Mouse (Mus musculus): ENCODE measurements around the gene Ppp1r12b. TPM values are rescaled to one million over a fixed set of nuclear protein-coding genes. Genes with fewer than 3 reads are reported as not detected.

The Ppp1r12b gene
- polyA plus RNA-seq, 1 experiment from 2014 or later, result 6.7 TPM

DNA sequence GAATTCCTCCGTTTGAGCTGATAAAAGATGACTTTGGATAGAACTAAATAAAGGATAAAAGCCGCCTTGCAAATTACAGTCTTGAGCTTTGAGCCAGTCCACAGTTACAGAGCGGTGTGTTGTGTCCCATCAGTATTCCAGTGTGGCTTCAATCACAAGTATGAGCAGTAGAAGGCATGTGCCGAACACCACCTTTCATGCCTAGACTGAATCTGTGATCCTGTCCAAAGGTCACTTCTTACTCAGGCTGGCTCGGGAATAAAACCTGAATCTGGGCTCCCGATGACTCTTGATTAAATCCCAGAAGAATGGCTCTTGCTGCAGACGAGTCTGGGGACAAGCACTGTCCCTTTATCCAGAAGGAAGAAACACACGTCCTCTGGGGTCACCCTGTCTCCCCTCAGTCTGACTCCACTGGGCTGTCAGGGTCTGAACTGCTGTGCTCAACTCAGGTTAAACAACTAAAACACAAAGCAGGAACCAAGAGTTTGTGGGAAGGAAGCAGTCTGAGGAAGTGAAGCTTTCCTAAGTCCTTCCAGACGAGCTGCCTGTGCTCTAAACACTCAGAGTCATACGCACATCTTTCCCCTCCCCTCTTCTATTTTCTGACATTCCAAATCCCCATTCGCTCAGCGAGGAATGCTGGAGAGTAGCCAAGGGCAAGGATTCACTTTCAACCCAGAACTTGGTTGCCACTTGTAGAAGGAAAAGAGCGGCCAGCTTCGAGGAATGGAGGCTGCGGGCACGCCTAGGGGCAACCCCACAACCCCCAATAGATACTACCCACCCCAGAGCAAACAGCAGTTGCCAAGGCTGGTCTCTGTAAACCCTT is 152.2 kb downstream of the Ppp1r12b start:
- Histone ChIP-seq H3K9me3 (peaks cover 8% of the 10 kb centered on the region; the same call in 1 of the 2 replicates), H3K4me3 (no peak overlapping the region), H3K27ac (peak overlapping the region; percentile 31; the same call in 1 of the 2 replicates), H3K27me3 (ENCODE audit: insufficient read depth, poor library complexity, severe bottlenecking) (no peaks in the 10 kb centered on the region), H3K4me1 (replicated peaks) (peaks cover 25% of the 10 kb centered on the region), H3K36me3 (peaks cover 15% of the 10 kb centered on the region)
- DNase-seq (ENCODE audit: low spot score), result no peak
- 79% methylated on average over 16 of the region's 16 CpGs for WGBS

DNA sequence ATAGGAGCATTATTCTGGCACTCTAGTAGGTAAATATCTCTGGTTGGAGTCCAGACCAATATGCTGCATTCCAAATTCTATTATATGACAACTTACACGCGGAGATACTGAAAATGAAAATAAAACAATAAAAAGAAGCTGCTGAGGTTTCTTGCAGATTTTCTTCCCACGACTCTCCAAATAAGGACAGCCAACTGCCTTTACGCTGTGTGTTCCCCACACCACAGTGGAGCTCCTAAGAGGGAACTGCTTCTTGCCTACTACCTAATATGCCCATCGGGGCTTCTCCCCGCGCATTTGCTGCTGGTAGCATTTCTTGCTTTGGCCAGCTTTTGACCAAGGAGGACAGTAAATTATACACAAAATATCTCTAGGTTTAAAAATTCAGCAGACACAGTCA is 154.0 kb downstream of the Ppp1r12b start:
- H3K9me3 ChIP-seq, result peaks cover 8% of the 10 kb centered on the region; the same call in 1 of the 2 replicates
- no peak overlapping the region for H3K27ac ChIP-seq
- H3K36me3 ChIP-seq, result peaks cover 15% of the 10 kb centered on the region
- H3K4me3 ChIP-seq, result no peak overlapping the region
- H3K4me1 ChIP-seq (replicated peaks), result peaks cover 25% of the 10 kb centered on the region
- no peak for DNase-seq (ENCODE audit: low spot score)
- 96% methylated on average over 7 of the region's 7 CpGs for WGBS
- no peaks in the 10 kb centered on the region for H3K27me3 ChIP-seq (ENCODE audit: insufficient read depth, poor library complexity, severe bottlenecking)

DNA sequence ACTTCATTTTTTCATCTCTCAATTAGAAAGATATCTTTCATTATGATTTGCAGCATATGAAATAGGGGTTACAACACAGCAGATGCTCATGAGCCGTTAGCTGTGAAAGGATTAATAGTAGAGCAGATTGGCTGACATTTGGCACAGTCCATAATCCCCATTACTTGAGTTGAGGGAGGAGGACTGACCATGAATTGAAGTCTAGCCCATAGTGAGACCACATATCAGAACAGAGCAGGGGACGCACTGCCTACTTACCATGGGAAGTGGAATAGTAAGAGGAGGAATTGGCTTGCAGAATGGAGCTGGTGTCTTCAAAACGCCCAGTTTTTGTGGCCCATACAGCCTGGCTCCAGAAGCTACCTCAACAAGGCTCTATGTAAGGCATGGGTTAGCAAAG is 159.2 kb downstream of the Ppp1r12b start:
- Histone ChIP-seq H3K4me3 (no peak overlapping the region), H3K9me3 (peaks cover 8% of the 10 kb centered on the region; the same call in 1 of the 2 replicates), H3K4me1 (replicated peaks) (peaks cover 4% of the 10 kb centered on the region; the same call in 1 of the 2 replicates), H3K36me3 (peaks cover 15% of the 10 kb centered on the region), H3K27ac (no peak overlapping the region), H3K27me3 (ENCODE audit: insufficient read depth, poor library complexity, severe bottlenecking) (no peaks in the 10 kb centered on the region)
- DNase-seq (ENCODE audit: low spot score), result no peak
- 88% methylated on average over 3 of the region's 3 CpGs for WGBS

DNA sequence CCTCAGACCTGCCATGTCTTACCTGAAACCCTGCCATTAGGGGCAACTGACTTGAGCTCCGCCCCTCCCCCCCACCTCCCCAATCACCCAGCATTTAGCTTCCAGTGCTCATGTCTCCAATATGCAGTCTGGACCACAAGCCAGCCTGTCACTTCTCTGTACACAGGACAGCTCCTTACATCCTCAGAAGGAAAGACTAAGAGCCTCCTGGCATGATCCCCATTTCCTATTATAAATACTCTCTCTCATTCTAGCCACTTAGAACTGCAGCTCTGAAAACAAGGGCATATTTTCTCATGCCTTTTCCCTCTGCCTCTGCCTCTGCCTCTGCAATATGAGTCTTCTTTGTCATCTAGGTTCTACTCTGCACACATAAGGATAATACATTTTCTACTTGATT is 159.7 kb downstream of the Ppp1r12b start:
- peaks cover 8% of the 10 kb centered on the region; the same call in 1 of the 2 replicates for H3K9me3 ChIP-seq

DNA sequence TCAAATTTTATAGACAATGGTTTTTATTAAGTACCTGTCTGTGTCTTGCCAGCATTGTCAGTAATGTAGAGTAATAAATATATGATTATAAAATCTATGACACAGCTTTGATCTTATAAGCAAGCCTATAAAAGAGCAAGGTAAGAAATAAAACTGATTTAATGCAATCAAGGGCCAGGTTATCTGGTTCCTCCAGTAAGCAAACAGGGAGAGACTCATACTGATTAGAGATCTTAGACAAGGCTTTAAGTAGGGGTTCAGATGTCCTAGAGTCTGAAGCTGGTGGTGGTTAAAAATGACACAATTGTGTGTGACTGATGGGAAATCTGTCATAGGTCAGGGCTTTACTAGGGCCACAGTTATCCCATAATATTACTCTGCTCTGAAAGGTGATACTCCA is 164.3 kb downstream of the Ppp1r12b start:
- Histone ChIP-seq H3K4me3 (no peak overlapping the region), H3K36me3 (no peaks in the 10 kb centered on the region), H3K9me3 (no peaks in the 10 kb centered on the region), H3K27ac (no peak overlapping the region), H3K4me1 (replicated peaks) (peaks cover 9% of the 10 kb centered on the region), H3K27me3 (ENCODE audit: insufficient read depth, poor library complexity, severe bottlenecking) (no peaks in the 10 kb centered on the region)
- DNase-seq (ENCODE audit: low spot score), result no peak

More for the DNA sequence above, 159.7 kb downstream of the Ppp1r12b start:
- H3K27ac ChIP-seq, result no peak overlapping the region
- H3K4me3 ChIP-seq, result no peak overlapping the region
- WGBS, result 100% methylated on average over 1 of the region's 1 CpGs
- H3K27me3 ChIP-seq (ENCODE audit: insufficient read depth, poor library complexity, severe bottlenecking), result no peaks in the 10 kb centered on the region
- H3K4me1 ChIP-seq (replicated peaks), result peaks cover 4% of the 10 kb centered on the region; the same call in 1 of the 2 replicates
- H3K36me3 ChIP-seq, result peaks cover 15% of the 10 kb centered on the region
- no peak for DNase-seq (ENCODE audit: low spot score)

DNA sequence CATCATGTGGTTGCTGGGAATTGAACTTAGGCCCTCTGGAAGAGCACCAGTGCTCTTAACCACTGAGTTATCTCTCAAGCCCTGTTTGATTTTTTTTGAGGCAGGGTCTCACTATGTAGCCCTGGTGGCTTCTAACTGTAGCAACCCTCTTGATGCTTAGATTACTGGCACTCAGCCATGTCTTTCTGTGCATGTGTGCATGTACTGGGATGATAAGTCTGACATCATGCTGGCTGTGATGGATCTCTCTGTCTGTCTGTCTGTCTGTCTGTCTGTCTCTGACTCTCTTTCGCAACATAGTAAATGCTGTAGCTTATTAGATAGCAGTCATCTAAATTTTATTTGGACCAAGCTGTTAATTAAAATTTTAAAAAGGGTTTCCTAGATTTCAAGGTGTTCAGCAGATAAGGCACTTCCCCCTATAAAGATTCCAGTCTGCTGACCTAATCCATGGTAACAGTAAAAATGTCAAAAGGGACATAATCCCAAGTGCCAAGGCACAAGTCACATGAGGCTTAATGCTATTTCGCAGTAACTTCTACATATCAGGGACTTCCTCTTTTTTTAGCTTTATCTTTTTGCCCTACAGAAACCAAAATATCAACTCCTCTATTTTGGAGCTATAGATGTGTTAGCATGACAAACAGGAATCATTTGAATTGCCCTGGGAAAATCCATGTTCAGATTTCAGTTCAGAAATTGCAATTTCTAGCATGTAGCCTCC is 164.9 kb downstream of the Ppp1r12b start:
- Histone ChIP-seq H3K9me3 (no peaks in the 10 kb centered on the region), H3K4me1 (replicated peaks) (peaks cover 6% of the 10 kb centered on the region), H3K4me3 (no peak overlapping the region), H3K36me3 (no peaks in the 10 kb centered on the region), H3K27me3 (ENCODE audit: insufficient read depth, poor library complexity, severe bottlenecking) (no peaks in the 10 kb centered on the region), H3K27ac (no peak overlapping the region)
- WGBS, result 96% methylated on average over 2 of the region's 2 CpGs
- no peak for DNase-seq (ENCODE audit: low spot score)

DNA sequence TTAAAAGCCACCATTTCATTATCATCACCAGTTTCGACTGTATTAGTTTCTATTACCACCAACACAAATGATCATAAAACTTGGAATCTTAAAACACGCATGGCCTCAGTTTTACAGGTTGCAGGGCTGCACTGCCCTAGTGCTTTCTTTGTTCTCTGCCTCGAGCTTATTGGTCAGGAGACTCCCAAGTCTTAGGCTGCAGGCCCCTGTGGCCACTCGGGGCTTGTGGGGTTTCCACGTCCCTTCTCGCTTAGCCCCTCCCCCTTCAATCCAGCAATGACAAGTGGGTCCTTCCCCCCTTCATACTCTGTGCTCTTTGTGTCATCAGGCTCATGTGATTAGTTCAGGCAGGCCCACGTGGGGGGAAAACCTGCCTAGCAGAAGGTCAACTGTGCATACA is 167.6 kb downstream of the Ppp1r12b start:
- no peaks in the 10 kb centered on the region for H3K27me3 ChIP-seq (ENCODE audit: insufficient read depth, poor library complexity, severe bottlenecking)
- DNase-seq (ENCODE audit: low spot score), result no peak
- H3K9me3 ChIP-seq, result no peaks in the 10 kb centered on the region
- H3K36me3 ChIP-seq, result no peaks in the 10 kb centered on the region
- WGBS, result 58% methylated on average over 7 of the region's 7 CpGs
- peaks cover 12% of the 10 kb centered on the region for H3K4me1 ChIP-seq (replicated peaks)
- peak overlapping the region; percentile 30; the same call in 1 of the 2 replicates for H3K27ac ChIP-seq
- H3K4me3 ChIP-seq, result no peak overlapping the region

DNA sequence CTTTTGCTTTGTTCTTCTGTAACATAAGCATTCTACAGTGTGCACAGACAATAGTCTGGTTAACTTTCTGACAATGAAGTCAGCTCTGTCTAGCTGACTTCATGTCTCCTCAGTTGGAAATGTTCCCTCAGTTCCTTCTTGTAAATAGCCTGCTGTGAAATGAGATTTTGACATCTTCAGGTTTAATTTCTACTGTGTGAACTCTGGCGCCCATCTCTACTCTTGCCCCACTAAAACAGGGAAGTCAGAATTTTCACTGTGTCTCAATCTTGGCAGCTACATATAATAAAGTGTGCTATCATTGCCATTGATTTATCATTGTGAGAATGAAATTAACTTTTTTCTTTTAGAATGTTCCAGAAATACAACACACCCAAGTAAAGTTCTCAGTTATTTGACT is 170.8 kb downstream of the Ppp1r12b start:
- no peak for DNase-seq (ENCODE audit: low spot score)
- Histone ChIP-seq H3K4me1 (replicated peaks) (peaks cover 12% of the 10 kb centered on the region), H3K27me3 (ENCODE audit: insufficient read depth, poor library complexity, severe bottlenecking) (no peaks in the 10 kb centered on the region), H3K36me3 (no peaks in the 10 kb centered on the region), H3K27ac (no peak overlapping the region), H3K9me3 (no peaks in the 10 kb centered on the region), H3K4me3 (no peak overlapping the region)
- WGBS, result 86% methylated on average over 1 of the region's 1 CpGs

DNA sequence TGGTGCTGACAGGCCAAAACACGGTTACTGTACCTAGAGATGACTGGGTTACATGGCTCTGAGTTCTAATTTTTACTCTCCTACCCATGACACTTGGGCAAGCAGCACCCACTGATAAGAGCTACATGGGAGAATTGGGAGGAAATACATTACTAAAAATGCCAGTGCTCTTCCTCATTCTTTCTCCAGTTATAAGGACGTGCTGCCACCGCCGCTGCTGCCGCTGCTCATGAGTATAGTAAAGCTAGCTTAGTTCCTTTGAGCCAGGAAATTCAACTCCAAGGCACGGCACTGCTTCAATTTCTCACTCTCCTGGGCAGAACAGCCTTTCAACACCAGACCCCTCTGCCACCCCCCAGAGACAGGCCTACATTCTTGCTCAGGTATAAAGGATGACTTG is 171.3 kb downstream of the Ppp1r12b start:
- no peak overlapping the region for H3K4me3 ChIP-seq
- H3K27ac ChIP-seq, result no peak overlapping the region
- H3K4me1 ChIP-seq (replicated peaks), result peaks cover 12% of the 10 kb centered on the region
- no peaks in the 10 kb centered on the region for H3K27me3 ChIP-seq (ENCODE audit: insufficient read depth, poor library complexity, severe bottlenecking)
- H3K9me3 ChIP-seq, result no peaks in the 10 kb centered on the region
- H3K36me3 ChIP-seq, result no peaks in the 10 kb centered on the region
- WGBS, result 83% methylated on average over 6 of the region's 6 CpGs
- DNase-seq (ENCODE audit: low spot score), result no peak

DNA sequence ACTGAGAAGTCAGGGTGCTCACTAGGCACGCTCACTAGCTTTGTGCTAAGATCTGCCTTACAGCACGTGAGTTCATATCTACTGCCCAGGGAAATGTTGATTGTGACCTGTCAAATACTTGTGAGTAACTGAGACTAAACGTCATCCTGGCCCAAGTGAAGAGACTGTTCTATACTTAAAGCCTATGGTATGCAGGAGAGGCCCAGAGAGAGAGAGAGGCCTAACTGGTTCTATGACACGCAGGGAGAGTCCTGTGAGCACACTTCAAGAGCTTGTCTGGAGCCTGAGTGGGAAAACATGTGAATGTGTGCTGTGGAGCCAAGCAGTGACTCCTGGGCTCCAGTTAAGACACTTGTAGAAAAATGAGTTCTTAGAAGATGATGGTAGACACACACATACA is 171.8 kb downstream of the Ppp1r12b start:
- H3K36me3 ChIP-seq, result no peaks in the 10 kb centered on the region
- H3K27me3 ChIP-seq (ENCODE audit: insufficient read depth, poor library complexity, severe bottlenecking), result no peaks in the 10 kb centered on the region
- no peaks in the 10 kb centered on the region for H3K9me3 ChIP-seq
- no peak overlapping the region for H3K4me3 ChIP-seq
- H3K4me1 ChIP-seq (replicated peaks), result peaks cover 12% of the 10 kb centered on the region
- no peak for DNase-seq (ENCODE audit: low spot score)
- no peak overlapping the region for H3K27ac ChIP-seq
- 85% methylated on average over 4 of the region's 4 CpGs for WGBS

DNA sequence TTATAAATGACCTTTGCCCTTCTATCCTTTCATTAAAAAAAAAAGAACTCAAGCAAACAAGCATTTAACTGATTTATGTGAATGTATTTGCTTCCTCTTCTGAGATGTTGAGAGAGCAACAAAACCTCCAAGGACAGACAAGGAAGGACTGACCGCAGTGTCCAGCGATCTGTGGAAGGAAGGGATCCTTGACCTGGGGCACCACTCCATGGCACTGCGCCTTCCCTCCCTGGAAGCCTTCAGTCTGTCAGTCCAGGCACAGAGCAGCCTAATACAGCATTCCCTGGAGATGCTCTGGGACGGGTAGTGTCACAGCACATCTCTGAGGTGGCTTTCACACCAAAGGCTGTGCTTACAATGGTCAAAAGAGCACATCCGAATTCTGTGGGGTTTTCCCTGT is 172.9 kb downstream of the Ppp1r12b start:
- Histone ChIP-seq H3K9me3 (no peaks in the 10 kb centered on the region), H3K4me3 (no peak overlapping the region), H3K27ac (no peak overlapping the region), H3K4me1 (replicated peaks) (peaks cover 12% of the 10 kb centered on the region), H3K27me3 (ENCODE audit: insufficient read depth, poor library complexity, severe bottlenecking) (no peaks in the 10 kb centered on the region), H3K36me3 (no peaks in the 10 kb centered on the region)
- WGBS, result 92% methylated on average over 5 of the region's 5 CpGs
- no peak for DNase-seq (ENCODE audit: low spot score)

DNA sequence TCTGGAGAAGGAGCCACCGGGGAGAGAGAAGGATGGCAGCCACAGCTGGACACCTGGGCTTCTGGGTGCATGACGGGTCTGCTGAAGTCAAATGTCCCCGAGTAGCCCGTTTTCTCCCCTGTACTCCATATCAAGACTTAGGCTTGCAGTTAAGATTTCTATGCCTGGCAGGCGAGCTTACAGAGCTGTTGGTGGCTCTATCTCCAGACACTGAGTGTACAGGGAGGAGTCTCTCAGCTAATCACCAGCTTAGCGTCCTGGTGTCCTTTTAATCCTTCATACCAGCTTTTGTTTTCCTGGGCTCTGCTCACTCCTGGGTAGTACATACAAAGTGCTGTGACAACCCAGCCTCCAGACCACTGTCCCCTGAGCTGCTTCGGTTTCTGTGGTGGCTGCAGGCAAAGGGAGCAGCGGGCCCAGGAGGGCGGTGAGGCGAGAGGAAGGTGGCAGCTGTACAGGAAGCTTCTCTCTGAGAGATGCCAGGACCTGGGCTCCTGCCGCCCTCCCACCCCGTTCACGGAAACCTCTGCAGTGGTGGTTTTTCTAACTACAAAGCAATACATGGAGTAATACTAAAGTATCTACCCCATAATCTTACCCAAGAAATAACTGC is 177.7 kb downstream of the Ppp1r12b start:
- Histone ChIP-seq H3K4me1 (replicated peaks) (peaks cover 37% of the 10 kb centered on the region), H3K9me3 (no peaks in the 10 kb centered on the region), H3K36me3 (no peaks in the 10 kb centered on the region), H3K4me3 (no peak overlapping the region), H3K27me3 (ENCODE audit: insufficient read depth, poor library complexity, severe bottlenecking) (no peaks in the 10 kb centered on the region), H3K27ac (no peak overlapping the region)
- no peak for DNase-seq (ENCODE audit: low spot score)
- 73% methylated on average over 13 of the region's 13 CpGs for WGBS
